Mouse (Mus musculus) retina, postnatal 7 days (tissue): ENCODE data around the gene Tmem218.

ENCODE experiments used
- DNase-seq: peaks from one replicate; pipeline ENCODE4 v3.0.0-alpha.2; 2012; ENCODE audit warnings: low read depth, low spot score

Tmem218 gene

DNA sequence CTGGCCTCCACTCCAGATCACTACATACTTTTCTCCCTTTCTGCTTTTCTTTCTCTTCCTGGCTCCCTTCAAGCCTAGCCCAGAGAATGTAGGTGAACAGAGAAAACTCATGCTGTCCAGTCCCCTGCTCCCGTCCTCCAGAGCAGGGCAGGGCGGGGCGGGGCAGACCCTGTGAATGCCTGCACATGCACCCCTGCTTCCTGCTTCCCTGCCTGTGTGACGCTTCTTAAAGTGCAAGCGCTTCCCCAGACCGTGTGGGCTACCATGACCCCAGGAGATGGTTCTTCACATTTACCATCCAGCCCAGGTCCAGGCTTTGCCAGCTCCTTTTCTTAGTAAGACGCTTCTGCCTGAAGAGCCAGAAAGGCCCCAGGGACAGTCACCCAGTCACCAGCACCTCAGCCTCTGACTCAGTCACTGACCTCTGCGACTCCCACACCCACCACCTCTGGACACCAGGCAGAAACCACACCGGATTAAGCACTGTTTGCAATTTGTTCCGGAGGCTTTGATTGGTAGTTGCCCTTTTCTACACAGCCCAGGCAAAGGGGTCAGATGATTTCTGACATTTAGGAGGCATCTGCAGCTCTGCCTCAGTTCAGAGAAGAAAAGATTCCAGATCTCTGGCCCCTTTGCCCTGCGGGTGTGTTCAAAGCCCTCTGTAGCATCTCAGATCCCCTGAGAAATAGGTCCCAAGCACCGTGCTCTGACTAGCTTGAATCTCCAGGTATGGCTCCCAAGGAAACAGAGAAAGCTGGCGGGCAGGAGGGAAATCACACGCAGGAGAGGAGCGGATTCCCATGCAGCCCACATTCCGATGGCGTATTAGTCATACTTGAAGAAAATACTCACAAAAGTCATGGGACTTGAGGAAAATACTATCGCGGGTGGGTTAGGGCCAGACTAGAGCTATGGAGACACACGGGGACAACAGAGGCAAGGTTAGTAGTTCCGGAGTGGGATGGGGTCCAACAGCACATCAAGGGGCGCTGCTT lies 24.5 kb downstream of the Tmem218 start:
- DNase-seq: no peak

DNA sequence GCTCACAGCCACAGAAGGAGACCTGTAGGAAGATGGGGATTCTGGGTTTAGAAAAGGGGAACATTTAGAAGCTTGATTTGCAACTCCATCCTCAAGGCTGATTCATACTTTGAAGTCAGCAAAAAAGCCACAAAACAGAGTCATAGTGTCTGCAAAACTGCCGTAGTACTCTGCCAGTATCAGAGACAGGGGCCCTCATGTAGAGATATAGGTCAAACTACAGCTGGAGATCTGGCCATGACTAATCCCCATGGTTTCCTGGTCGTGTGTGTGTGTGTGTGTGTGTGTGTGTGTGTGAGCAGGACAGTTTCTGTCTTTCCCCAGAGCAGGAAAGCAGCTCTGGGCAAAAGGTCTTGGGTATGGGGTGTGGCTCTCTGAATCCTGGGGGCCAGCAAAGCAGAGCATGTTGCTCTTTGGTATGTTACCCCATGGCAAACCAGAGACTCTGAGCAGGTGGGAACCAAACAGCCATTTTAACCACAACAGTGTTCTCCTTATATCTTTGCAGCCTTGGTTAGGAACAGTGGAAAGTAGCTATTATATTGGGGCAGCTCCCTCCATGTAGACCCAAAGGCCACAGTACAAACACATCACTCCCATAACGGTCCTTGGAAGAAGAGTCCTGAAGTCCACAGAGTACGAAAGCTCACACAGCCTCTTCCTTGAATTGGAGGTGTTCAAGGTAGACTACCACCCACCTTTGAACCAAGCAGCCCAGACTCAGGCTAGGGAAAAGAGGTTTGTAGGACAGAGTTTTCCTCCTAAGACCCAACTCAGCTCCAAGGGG lies 28.1 kb downstream of the Tmem218 start:
- no peak for DNase-seq

GRCm38 (mm10) chr9:37242764-37243163 lies 34.7 kb downstream of the Tmem218 start:
- no peak for DNase-seq

DNA sequence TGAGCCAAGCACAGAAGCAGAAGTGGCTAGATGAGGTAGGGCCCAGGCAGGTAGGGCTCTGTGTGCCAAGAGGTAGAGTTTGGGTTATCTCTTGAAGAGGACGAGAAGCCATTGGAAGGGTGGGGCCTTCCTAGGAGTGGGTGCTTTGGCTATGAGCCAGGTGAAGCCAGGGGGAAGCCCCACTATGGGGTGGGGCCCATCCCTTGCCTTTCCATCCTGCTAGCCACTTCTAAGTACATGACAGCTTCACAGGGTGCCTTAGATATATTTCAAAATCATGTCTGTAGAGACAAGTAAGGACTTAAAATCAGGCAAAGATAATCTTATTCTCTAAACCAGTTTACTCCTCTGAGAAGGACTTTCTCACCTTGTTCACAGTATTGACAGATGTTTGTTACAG lies 36.6 kb downstream of the Tmem218 start:
- DNase-seq: no peak

DNA sequence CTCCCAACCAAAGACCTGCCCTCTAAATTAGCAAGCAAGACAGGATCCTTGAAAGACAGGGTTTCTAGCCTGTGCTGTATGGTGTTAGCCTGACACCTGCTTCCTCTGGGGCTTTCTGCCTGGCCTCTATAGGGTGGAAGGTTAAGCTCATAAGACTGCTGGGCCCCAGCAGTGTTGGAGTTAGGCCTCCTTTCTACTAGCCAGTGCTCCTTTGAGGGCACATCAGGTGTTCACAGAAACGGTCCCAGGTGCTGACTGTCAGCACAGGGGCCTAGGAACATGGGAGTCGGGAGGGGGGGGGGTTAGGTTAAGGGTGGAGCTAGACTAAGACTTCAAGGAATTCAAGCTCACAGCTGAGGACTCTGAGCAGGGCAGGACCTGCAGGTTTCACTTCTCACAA lies 37.4 kb downstream of the Tmem218 start:
- DNase-seq: no peak

GRCm38 (mm10) chr9:37245810-37246209 lies 37.8 kb downstream of the Tmem218 start:
- DNase-seq: no peak

DNA sequence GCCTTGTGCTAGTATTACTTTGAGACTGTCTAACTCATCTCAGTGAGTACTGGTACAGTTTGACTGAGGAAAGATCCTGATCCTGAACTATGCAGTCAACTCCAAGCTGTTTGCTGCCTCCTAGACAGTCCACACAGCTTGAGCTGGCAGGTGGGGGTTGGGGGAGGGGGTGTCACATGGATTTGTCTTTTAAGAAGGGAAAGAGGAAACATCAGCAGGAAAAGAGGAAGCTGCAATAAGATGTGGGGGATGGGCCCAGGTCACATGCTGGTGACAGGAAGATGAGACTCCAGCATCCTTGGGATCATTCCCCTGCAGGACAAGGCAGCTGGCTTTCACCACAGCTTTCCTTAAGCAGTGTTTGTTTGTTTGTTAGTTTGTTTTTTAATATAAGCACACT lies 39.4 kb downstream of the Tmem218 start:
- no peak for DNase-seq

DNA sequence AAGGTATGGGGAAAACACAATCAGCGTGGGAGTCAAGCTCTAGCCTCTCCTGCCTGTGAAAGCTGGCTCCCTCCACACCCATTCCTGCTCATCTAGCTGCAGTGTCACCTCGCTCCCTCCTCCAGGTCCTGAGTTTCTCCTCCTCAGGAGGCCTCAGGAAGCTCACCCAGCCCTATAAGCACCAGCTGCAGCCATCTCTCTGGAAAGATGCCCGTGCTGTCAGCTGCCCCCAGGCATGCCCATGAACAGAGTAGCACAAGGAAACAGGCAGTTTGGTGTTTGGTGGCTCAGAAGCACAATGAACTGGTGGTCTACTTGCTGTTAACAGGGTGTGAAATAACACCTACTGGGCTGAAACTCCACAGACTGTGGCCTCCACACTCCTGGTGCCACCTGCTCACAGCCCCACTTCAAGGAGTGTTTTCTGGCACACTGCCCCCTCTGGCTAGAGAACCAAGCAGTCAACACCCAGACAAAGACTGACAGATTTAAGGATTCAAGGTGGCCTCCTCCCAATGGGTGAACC lies 40.4 kb downstream of the Tmem218 start:
- no peak for DNase-seq

DNA sequence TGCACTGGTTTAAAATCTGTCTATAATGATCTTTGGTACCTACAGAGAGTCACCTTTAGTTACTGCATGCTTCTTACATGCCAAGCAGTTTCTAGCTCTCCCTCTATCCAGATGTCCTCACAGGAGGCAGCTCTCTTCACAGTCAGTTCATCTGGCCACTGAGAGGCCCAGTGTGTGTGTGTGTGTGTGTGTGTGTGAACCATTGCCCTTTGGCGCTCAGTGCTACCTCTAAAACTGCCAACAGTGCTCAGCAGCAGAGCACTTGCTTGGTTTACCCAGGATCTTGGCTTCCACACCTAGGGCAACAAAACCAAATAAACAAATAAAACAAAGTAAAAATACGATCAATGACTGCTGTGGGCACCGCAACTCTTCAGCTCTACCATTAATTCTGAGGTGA lies 42.0 kb downstream of the Tmem218 start:
- DNase-seq: no peak

DNA sequence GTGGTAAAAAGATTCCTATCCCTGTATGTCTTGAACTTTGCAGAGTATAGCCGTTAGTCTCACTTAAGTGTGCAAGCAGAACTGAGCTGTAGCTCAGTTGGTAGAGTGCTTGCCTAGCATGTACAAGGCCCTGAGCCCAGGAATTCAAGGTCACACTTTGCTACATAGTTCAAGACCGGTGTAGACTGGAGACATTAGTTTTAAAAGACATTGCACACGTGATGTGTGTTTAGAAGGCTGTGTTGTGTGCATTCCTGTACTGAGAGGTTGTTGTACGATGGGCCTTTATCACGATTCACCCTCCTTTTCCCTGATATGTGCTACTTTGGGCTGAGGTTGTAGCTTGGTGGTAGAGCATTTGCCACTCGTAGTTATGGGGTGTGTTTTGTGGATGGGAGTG lies 42.6 kb downstream of the Tmem218 start:
- no peak for DNase-seq

GRCm38 (mm10) chr9:37254531-37255110 lies 46.6 kb downstream of the Tmem218 start:
- DNase-seq: no peak

DNA sequence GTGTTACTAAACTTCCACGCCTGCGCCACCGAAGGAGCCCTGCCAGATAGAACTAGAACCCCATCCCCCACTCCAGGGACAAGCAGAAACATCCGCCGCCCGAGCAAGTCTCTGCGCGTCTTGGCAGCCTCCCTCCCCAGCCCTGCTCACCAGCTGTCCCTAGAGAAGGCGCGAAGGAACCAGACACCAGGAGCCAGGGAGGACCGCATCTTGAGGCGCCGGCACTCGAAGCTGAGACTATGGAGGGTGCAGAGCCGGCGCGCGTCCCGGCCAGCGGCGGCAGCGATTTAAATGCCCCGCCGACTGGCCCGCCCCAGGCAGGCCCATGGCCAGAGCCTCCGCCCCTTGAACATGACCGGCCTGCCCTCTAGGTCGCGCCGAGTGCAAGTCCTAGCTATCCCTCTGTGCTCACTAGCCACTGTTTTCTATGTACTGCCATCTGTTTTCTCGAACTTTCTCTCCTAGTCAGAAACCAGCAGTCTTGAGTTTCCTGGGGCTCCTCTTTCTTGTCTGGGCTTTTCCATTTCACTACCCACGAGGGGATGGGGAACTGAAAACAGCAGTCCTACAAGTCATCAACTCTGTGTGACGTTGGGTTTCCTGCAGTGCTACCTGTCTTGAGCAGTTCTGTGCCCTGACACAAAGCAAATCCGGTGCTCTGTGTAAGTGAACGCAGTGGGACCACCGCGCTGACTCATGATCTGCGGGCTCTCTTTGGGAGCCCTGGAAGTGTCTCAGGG lies 47.3 kb downstream of the Tmem218 start, which contains the start of gene Slc37a2:
Gene Slc37a2 (minus strand): TSS at position 590 of the 740 bp plus-strand sequence.
- DNase-seq: no peak

DNA sequence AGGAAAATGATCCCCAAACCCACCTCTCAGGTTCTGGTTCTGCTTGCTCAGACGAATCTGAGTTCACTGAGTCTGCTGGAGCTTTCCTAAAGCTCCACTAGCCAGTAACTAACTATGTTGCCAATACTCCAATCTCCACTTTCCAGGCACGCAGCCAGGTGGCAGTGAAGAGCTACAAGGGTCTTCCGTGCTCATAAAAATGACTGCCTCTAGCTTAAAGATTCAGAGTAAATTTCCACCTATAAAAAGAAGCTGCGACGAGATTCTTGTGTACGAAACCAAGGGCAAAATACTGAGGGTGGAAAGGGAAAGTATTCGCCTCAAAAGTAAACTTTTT lies 47.8 kb downstream of the Tmem218 start:
- DNase-seq: no peak

GRCm38 (mm10) chr9:37266622-37267021 lies 58.6 kb downstream of the Tmem218 start:
- DNase-seq: no peak
